Mouse (Mus musculus) central nervous system, embryonic 11.5 days (tissue): ENCODE measurements around the gene Aqp8. TPM values are rescaled to one million over a fixed set of nuclear protein-coding genes. Genes with fewer than 3 reads are reported as not detected.

Experiments
- polyA plus RNA-seq: library from polyadenylated mRNA; depleted of rRNA; stranded (reverse); fragments of >200 nt; gene quantifications from 2 replicates; pipeline ENCODE4 v1.2.3, GENCODE M21; 2012; rRNA removed

The Aqp8 gene
- polyA plus RNA-seq = 1.3 and 2.0 TPM in 2 replicates

DNA sequence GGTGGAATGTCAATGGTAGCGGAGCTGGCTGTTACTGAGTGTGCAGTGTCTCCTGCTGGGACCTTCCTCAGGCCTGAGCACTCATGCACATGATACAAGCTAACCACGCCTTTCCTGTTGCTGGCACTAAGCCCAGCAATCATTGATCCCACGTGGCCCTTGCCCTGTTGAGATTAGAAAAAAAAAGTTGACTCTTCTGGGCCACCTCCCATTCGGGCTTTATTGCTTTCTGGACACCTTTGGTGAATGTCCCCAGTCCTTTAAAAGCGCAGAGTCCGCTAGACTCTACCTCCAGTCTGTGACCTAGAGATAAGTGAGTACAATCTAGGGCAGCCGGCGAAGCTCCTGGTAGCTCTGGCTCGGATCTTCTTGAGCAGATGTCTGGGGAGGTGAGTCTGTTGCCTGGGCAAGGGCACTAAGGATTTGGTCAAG lies at the start of gene Aqp8:
TSS of gene Aqp8 (plus strand) at position 222 of the 432 bp plus-strand sequence.

GRCm38 (mm10) chr7:123500239-123501219 lies 38.4 kb downstream of the Aqp8 start, which contains the start of gene Zkscan2:
Gene Zkscan2 (minus strand): TSS chr7:123500449.

Other genes starting within 250 kb of the Aqp8 start
- 0.14 and 0.18 TPM in 2 replicates for gene Slc5a11, start 247.5 kb upstream of the Aqp8 start, polyA plus RNA-seq
- gene Lcmt1, start 92.5 kb upstream of the Aqp8 start, polyA plus RNA-seq = 51.9 and 64.2 TPM in 2 replicates
- gene Arhgap17, start 92.4 kb upstream of the Aqp8 start, polyA plus RNA-seq = 28.5 and 32.9 TPM in 2 replicates
- gene Zkscan2, start 38.2 kb downstream of the Aqp8 start, polyA plus RNA-seq = 9.3 and 12.1 TPM in 2 replicates